Mouse (Mus musculus) heart, postnatal 14 days (tissue): Measurements from ENCODE around the gene Arf3. TPM values are rescaled to one million over a fixed set of nuclear protein-coding genes. Genes with fewer than 3 reads are reported as not detected.
"Not testable (repeated sequence)": the region's sequence is repeated elsewhere in the genome, so short reads cannot be mapped to it uniquely, and the experiment has no call there.

Source experiments
- DNase-seq, 2 experiments: peaks; one replicate each; pipeline ENCODE4 v3.0.0; 2021 to 2022
- intact Hi-C: fragments of 180-260 bp; cut with DNase I; formaldehyde crosslinking; loops from one replicate; pipeline ENCODE4 v1.15.1; 2025
- total RNA-seq, 2 experiments: library from RNA; stranded (reverse); gene quantifications; 2 replicates each; pipeline ENCODE4 v1.2.3; 2021

The Arf3 gene
- total RNA-seq, 2 experiments from 2014 or later: 26.4 to 26.6 TPM

GRCm38 (mm10) chr15:98772511-98773211, 9.6 kb upstream of the Arf3 start:
- intact Hi-C loops: no loop called here
- no peak for DNase-seq

GRCm38 (mm10) chr15:98771813-98772425, 8.9 kb upstream of the Arf3 start:
- no peak for DNase-seq
- intact Hi-C loops: no loop called here

- no peak for DNase-seq
- intact Hi-C loops: no loop called here
Measured at GRCm38 (mm10) chr15:98768259-98768658, 5.2 kb upstream of the Arf3 start.

- intact Hi-C loops: no loop called here
- DNase-seq: no peak
Measured at GRCm38 (mm10) chr15:98765929-98766328, 2.9 kb upstream of the Arf3 start.

- intact Hi-C loops: loop anchor here (5.0 kb wide), 1 partner anchor 35 kb away; no protein-coding TSS in a partner anchor
- peak; percentile 68 to 73 for DNase-seq
Measured at GRCm38 (mm10) chr15:98762201-98762621, 803 bp downstream of the Arf3 start.

GRCm38 (mm10) chr15:98754125-98754524, 8.9 kb downstream of the Arf3 start:
- DNase-seq: no peak
- intact Hi-C loops: no loop called here

GRCm38 (mm10) chr15:98753021-98753423, 10.0 kb downstream of the Arf3 start:
- intact Hi-C loops: no loop called here
- no peak for DNase-seq

- no peak for DNase-seq
- intact Hi-C loops: no loop called here
Measured at GRCm38 (mm10) chr15:98749093-98749492, 13.9 kb downstream of the Arf3 start.

- intact Hi-C loops: no loop called here
- DNase-seq: no peak
Measured at GRCm38 (mm10) chr15:98747296-98747695, 15.7 kb downstream of the Arf3 start.

- DNase-seq: no peak
- intact Hi-C loops: no loop called here
Measured at GRCm38 (mm10) chr15:98746344-98746965, 16.6 kb downstream of the Arf3 start.

- intact Hi-C loops, DNase-seq: not testable (repeated sequence)
Measured at GRCm38 (mm10) chr15:98743863-98744262, 19.2 kb downstream of the Arf3 start.

- DNase-seq: no peak
- intact Hi-C loops: no loop called here
Measured at GRCm38 (mm10) chr15:98742766-98743428, 20.1 kb downstream of the Arf3 start.

GRCm38 (mm10) chr15:98740219-98740618, 22.8 kb downstream of the Arf3 start:
- intact Hi-C loops: no loop called here

GRCm38 (mm10) chr15:98738796-98739195, 24.2 kb downstream of the Arf3 start:
- DNase-seq: no peak
- intact Hi-C loops: no loop called here

More at GRCm38 (mm10) chr15:98740219-98740618, 22.8 kb downstream of the Arf3 start:
- DNase-seq: no peak

- DNase-seq: peak; percentile 29 to 57
- intact Hi-C loops: no loop called here
Measured at GRCm38 (mm10) chr15:98737881-98738280, 25.1 kb downstream of the Arf3 start.

GRCm38 (mm10) chr15:98736521-98736920, 26.5 kb downstream of the Arf3 start:
- no peak for DNase-seq
- intact Hi-C loops: no loop called here

GRCm38 (mm10) chr15:98733976-98734566, 28.9 kb downstream of the Arf3 start:
- intact Hi-C loops: no loop called here

GRCm38 (mm10) chr15:98733370-98733769, 29.6 kb downstream of the Arf3 start:
- intact Hi-C loops: no loop called here
- DNase-seq: no peak

More at GRCm38 (mm10) chr15:98733976-98734566, 28.9 kb downstream of the Arf3 start:
- DNase-seq: no peak

- intact Hi-C loops: no loop called here
- DNase-seq: no peak
Measured at GRCm38 (mm10) chr15:98732006-98732531, 30.9 kb downstream of the Arf3 start.

- DNase-seq: no peak
Measured at GRCm38 (mm10) chr15:98730790-98731189, 32.2 kb downstream of the Arf3 start.

More at GRCm38 (mm10) chr15:98730790-98731189, 32.2 kb downstream of the Arf3 start:
- intact Hi-C loops: no loop called here
